Mouse (Mus musculus): ENCODE measurements around the gene Mnat1.

- TF ChIP-seq CTCF (conservative IDR thresholded peaks at IDR 0.05; ENCODE audit: low read length) = no peak
- TF ChIP-seq POU5F1 (IDR thresholded peaks at IDR 0.05; ENCODE audit: borderline replicate concordance, low read length) = no peak
Observed at GRCm38 (mm10) chr12:73287609-73288008, 164.1 kb downstream of the Mnat1 start.

Measured in E14TG2a.4 (cell line).